Mouse (Mus musculus) NIH3T3 (cell line): ENCODE data around the gene Gm42791.

Experiments used
- DNase-seq: peaks from one replicate; pipeline ENCODE4 v3.0.0-alpha.2; 2012; ENCODE audit warnings: low read depth

Gene Gm42791

DNA sequence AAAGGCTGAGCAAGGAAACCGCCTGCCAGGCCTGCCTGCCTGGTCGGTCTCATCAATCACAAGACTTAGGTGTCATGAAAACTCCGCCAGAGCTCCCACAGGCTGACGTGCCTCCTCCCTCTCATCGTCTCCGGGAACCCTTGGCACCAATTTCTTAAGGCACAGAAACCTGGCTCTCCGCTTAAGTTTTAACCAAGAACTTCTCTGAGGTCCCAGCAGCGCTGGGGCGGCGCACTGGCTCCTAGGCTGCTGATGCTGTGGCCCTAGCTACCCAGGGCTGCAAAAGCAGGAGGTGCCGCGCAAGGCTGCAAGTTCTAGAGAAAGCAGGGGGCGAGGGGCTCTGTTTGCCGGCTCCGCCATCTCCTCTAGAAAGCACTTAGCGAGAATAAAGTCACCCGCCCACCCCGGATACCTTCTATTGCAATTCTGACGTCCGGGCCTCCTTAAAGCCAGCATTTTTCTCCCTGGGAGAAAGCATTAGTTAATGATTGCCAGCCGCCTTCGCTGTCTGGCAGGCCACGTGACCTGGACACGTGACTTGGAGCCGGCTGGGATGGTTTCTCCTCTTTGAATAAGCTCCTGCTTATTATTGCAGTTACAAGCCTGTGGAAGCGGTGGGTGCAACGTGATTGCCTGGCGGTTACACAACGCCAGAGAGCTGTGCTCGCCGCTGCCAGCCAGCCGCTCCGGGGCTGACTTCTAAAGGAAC, at the start of gene Gm42791:
Gene Gm42791 (minus strand): TSS at position 442 of the 709 bp plus-strand sequence.
- peak; percentile 98 for DNase-seq

DNA sequence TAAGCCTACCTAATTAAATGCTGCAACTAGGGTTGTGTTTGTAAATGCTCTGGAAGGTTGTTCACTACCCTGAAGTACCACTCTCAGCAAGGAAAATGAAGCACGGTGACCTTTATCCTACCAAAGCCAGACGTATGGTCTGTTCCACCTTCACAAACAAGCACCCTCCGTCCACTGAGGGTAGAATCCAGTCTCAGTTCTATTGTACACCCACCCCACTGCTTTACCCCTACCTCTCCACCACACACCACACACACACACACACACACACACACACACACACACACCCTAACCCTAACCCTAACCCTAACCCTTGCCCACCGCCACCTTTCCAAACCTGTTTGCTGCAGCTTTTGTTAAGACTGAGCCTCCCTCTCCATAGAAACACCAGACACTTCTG, 49.1 kb upstream of the Gm42791 start:
- DNase-seq = no peak

DNA sequence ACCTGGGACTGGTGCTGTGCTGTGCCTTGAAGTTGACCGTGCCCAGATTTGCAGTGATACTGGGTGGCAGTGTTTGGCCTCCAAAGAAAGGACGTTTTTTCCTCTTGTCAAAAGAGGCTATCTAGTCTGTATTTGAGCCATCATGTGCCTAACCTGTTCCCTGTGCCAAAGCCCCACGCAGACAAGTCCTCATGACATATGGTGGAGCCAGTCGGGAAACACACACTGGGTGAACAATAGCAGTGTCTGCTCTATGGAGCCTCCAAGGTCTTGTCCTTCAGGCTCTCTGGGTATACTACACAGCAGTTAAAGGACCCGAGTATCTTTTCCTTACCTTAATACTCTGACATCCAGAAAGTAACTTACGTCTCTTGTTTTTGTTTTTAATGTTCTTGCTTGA, 48.3 kb upstream of the Gm42791 start:
- DNase-seq = no peak

DNA sequence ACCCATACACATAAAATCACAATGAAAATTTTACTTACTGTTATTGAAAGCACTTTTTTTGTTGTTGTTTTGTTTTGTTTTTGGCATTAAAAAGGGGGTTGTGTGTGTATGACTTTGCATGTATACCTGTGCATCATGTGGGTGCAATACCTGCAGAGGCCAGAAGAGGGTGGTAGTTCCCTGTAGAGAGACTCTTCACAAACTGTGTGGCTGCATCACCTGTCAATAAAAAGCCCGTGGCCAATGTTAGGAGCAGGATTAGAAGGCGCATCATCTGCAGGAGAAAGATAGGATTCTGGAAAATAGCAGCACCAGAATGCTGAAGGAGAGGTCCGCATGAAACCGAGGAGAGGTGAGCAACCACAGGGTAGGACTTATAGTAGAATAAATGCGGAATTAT, 44.9 kb upstream of the Gm42791 start:
- peak; percentile 55 for DNase-seq

DNA sequence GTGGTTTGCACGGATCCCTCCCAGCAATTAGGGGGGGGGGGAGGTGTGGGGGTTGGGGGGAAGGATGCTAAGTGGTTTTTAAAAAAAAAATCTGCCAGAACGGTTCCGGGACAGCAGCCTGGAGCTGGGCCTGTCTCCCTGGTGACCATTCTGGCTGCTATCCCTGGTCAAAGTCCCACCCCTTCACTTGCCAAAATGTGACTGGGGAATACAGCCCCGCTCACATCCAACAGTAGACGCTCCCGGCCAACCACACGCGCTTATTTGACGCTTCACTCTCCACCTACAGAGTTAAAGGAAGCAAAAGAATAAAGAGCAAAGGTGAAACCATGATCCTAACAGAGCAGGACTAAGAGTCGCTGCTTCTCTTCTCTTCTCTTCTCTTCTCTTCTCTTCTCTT, 42.8 kb upstream of the Gm42791 start:
- no peak for DNase-seq

DNA sequence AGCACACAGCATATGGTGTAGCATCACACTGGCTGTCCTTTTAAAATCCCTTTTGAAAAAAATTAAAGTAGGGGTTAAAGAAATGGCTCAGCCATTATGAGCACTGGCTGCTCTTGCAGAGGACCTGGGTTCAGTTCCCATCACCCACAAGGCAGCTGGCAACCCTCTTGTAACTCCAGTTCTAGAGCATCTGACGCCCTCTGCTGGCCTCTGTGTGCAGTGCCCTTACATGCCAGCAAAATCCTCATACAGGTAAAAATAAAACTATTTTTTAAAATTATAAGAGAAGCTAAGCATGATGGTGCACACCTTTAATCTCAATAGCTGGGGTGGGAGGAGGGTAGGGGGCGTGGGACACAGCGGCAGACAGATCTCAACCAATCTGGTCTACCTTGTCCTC, 42.0 kb upstream of the Gm42791 start:
- no peak for DNase-seq

DNA sequence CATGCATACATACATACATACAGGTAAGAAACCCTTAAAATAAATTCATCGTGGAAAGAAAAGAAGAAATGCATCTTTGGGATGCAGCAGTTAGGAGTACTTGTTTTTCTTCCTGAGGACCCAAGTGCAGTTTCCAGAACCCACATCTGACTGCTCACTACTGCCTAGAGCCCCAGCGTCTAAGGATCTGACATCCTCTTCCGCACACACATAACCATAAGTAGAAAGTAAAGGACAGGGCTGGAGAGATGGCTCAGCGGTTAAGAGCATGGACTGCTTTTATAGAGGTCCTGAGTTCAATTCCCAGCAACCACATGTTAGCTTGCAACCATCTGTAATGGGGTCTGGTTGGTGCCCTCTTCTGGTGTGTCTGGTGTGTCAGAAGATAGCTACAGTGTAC, 37.5 kb upstream of the Gm42791 start:
- no peak for DNase-seq

DNA sequence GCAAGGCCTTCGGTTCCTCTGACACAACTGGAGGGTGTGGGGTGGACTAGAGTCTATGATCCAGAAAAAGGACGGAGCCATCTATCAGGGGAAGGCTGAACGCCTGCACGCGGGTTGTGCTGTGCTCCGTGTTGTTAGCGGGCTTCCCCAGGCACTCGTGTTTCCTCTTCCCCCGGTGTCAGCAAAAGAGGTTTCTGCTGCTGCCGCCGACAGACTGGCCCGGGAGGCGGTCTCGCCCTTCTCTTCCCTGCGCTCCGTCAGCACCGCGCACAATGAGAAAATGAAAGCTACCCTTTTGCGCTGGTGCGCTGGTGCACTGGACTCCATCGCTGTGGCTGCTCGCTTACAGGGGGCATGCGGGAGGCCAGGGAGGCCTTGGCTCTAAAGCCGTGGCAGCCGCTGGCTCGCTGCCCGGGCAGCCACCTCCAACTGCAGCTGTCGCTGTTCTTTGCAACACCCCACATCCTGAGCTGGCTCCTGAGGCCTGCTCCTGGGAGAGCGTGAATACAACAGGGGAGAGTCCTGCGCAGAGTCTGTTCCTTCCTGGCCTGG, 36.3 kb upstream of the Gm42791 start:
- DNase-seq = peak; percentile 80

DNA sequence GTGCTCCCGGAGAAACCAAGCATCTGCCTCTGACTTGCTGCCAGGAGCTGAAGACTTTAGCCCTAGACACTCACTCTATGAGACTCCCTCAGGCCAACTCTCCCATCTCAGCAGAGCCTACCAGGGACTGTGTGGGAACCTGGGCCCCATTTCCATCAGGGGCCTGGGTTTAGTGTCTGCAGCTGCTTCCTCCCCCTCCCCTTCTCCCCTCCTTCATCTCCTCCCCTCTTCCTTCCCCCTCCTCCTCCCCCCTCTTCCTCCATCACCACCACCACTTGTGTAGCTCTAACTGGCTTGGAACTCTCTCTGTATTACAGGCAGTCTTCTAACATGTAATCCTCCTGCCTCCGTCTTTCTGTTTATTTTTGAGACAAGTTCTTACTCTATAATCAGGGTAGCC, 35.2 kb upstream of the Gm42791 start:
- DNase-seq = no peak

DNA sequence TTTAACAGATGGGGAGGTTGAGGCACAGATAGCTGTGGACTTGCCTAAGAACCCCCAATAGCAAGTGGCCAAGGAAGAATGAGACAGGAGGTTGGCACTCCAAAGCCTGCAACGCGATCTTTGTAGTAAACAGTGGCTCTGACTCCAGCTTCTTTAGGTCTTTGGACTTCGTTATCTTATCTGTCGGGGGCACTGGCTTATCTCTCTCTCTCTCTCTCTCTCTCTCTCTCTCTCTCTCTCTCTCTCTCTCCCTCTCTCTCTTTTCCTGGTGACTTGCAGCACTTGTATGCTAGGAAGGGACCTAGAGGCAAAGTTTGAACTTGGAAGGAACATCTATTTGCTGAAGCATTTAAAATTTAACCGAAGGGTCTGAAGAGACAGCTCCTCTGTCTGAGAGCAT, 33.4 kb upstream of the Gm42791 start:
- DNase-seq = no peak

DNA sequence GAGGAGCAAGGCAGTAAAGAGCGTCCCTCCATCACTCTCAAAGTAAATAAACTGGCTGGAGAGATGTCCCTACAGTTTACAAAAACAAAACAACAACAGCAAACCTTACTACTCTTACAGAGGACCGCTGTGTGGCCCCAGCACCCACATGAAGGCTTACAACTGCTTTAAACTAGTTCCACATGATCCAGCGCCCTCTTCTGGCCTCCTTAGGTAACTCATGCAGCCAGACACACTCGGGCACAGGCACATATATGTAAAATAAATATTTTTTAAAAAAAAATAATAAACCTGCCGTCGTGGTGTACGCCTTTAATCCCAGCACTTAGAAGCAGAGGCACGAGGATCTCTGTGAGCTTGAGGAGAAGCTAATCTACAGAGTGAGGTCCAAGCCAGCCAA, 32.4 kb upstream of the Gm42791 start:
- DNase-seq = peak; percentile 41

DNA sequence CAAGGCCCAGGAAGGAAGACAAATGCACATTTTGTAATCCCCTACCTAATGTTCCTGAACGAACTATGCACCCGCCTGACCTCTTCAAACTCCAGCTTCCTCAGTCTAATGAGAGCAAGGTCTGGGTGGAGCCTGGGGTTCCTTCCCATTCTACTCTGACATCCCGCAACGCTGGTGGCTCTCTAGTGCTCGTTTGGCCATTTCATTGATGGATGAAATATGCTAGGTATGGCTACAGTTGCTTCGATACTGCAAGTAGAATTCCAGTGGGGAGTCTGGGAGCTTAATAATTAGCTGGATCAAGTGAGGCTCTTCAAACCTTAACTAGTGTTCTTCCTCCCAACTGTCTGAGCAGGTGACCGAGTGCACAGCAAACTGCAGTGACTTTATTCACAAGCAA, 26.2 kb upstream of the Gm42791 start:
- DNase-seq = no peak

DNA sequence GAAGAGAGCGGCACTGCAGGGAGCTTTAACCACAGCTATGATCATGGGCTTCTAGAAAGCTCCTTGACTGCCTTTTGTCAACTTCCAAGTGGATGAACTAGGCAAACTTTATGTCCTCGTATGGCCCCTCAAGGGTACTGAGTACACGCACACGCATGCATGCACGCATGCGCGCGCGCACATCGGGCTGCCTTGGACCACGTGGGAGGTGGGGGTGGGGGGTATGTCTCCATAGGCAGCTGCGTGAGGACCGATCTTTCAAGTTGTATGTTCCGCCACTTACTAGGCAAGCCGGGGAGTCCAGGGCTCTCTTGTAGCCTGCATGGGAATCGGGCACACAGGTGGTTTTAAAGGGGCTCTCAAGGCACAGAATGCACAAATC, 25.7 kb upstream of the Gm42791 start:
- no peak for DNase-seq

DNA sequence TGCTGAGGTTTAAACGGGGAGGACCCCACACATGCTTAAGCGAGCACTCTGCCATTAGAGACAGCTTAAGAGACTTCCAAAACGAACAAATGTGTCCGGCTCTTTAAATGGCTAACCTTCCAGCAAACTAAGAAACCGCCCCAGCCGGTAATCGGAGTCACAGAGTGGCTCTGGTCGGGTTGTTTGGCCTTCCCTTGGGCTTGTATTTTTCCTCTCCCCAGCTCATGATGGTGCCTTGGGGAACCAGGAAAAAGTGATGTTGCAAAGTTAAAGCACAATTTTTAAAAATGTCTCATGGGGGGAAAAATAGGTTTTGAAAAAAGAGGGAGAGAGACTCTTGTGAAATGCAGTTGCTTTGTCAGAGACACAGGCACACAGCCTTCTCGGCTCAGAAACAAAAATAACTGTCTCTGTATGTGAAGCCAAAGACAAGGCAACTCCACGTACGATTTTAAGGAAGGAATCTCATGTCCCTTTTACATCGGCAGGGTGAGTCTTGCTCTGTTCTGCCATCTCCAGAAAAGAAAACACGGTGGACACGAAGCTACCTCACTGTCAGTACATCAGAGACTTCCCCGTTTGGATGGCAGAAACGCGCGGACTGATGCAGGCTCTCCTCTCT, 25.2 kb upstream of the Gm42791 start:
- DNase-seq = no peak

DNA sequence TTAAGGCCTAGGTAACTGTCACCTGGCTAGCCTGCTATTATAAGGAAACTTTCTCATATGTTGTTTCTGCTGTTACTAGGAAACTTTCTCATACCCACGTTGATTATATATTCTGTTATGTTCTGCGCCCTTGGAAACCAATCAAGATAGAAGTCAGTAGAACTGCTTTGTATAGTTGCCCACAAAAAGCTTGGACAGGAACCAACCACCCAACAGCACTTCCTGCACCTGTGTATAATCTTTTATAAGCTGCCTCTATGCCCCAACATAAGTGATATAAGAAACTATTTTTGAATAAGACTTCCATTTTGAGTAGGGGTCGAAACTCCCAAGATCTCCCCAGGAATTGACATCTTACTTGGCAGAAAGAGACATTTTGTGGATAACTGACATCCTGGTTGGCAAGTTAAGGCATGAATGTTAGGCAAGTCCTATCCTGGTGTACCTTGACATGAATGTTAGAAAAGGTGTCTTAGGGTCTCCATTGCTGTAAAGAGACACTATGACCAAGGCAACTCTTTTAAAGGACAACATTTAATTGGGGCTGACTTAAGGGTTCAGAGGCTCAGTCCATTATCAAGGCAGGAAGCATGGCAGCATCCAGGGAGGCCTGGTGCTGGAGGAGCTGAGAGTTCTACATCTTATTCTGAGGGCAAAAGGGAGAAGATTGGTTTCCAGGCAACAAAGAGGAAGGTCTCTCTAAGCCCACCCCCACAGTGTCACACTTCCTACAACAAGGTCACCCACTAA, 22.9 kb upstream of the Gm42791 start:
- no peak for DNase-seq

DNA sequence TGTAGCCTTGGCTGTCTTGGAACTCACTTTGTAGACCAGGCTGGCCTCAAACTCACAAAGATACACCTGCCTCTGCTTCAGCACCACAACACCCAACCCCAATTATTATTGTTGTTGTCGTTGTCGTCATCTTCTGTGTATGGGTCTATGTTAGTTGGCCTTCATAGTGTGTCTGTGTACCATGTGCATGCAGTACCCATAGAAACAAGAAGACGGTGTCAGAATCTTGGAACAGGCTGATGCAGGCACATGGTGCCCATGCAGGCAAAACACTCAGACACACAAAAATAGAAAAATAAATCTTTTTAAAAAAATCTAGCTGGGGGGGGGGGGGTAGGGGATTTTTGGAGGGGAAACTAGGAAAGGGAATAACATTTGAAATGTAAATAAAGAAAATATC, 22.2 kb upstream of the Gm42791 start:
- no peak for DNase-seq

DNA sequence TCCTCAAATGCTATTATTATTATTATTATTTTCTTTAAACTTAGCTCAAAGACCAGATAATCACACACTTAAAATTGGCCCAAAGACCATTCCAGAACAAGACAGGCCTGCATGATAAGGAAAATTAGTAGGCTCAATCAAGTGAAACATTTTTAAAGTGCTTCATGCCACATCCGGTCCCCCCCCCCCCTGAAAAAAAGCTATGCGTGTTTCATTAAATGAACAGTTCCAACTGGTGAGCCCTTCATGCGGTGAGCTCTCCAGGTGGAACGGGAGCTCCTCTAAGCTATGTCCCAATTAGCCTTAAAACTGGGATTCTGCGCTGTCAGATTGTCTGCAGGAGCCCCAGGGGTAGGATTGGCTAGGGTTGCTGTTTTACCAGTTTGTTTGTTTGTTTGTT, 21.3 kb upstream of the Gm42791 start:
- no peak for DNase-seq

DNA sequence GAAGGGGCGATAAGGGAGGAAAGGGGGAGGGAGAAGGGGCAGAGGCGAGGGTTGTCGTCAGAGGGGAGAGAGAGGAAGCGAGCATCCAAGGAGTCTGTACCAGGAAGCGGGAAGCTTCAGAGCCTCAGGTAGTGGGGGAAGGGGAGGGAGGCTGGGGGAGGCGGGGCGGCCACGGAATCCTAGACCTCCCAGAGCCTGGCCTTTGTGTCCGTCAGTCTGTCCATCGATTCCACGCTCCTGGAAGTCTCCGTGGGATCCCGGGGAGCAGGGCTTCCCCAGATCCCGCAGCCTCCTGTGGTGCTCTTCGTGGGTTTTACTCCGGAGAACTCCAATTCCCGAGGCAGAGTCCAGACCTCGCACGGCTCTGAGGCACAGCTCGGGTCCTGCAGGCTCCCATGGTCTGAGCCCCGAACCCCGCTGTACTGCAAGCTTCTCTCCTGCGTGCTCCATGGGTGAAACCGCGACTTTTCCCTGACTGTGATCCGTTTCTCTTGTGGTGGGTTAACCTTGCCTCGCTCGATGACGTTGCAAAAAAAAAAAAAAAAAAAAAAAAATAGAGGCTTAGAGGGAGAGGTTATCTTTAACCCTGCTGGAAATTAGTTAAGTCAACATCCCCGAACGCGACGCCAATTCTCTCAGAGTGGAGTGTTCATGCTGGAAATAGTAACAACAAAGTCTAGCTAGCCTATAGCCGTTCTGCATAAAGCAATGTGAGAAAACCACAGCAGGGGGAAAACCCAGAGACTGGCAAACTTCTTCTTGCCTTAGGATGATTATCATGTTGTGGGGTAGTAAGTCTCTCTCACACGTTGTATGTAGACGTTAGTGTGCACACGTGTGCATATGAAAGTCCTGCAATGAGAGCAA, 20.6 kb upstream of the Gm42791 start:
- peak; percentile 65 for DNase-seq

DNA sequence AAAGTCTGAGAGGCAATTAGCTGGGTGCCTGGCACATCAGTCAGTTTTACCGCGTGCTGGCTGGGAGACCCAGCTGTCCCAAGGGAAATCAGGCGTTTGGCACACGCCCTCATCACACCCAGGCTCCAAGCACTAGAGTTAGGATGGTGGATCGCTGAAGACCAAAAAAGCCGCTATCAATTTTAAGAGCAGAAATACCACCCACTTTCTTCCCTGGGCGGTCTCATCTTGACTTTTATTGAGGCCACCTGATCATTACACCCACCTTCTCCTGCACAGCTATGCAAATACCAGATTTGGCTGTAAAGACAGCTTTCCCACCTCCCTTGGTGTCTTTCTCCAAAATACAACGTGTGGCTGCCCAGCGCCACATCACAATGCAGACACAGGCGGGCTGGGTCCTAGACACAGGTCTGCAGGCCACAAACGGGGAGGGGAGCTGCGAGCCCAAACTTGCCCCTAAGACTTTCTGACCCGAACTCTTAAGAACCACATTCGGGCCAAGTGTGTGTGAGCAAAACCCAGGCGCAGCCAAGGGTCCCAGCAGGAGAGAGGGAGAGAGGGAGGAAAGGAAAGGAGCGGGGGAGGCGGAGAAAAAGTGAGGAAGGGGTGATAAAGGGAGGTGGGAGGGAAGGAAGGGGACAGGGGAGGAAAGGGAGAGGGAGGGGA, 19.8 kb upstream of the Gm42791 start:
- DNase-seq = no peak

DNA sequence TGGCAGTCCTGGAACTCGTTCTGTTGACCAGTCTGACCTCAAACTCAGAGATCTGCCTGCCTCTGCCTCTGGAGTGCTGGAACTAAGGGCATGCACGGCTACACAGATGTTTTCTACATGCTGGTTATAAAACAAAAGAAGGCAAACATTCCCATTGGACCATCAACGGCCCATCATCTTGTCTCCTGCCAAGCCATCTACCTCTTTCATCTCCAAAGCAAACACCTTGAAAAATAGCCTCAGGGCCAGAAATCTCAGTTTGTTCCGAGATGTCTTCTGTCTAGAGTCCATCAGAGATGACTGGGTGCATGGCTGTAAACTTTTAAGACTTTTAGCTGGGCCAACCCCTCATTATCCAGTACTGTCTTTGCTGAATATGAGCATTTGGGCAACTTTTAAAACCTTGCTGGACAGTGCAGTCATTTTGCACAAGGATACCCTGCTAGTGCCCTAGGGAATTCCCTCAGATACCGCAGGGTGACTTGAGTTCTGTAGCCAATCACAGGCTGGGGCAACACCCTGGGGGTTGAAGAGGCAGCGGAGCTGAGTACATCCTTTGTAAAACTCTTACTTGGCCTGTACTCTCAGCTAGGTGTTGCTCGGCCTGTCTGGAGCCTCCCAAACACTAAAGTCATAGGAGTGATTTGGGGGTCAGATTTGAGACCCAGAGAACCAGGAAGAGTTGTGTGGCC, 19.0 kb upstream of the Gm42791 start:
- DNase-seq = no peak

DNA sequence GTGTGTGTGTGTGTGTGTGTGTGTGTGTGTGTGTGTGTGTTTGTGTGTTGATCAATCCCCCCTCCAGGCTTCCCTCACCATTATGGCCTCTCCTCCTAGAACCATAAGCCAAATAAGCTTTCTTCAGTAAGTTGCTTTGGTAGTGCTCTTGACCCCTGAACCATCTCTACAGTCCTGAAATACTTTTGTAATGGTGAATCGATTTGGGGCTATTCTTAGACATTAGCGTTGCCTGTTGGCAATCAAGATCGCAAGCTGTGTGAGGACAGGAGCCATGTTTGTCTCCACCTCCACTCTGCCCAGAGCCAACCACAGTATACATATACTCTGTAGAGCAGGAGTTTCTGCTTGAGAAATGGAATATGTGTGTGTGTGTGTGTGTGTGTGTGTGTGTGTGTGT, 14.2 kb upstream of the Gm42791 start:
- DNase-seq = peak; percentile 47
